Mouse (Mus musculus) layer of hippocampus, postnatal 25 days (tissue): ENCODE measurements around the gene Fbxo22. TPM values are rescaled to one million over a fixed set of nuclear protein-coding genes. Genes with fewer than 3 reads are reported as not detected.
"Not testable (repeated sequence)": the region's sequence is repeated elsewhere in the genome, so short reads cannot be mapped to it uniquely, and the experiment has no call there.

Source experiments
- DNase-seq, 2 experiments: peaks; one replicate each; pipeline ENCODE4 v3.0.0; 2022; ENCODE audit warnings: mixed read lengths in 2 of 2, low spot score in 1 of 2; ENCODE audit errors: extremely low spot score in 1 of 2
- total RNA-seq, 2 experiments: library from RNA; stranded (reverse); gene quantifications; 2 replicates each; pipeline ENCODE4 v1.2.3; 2021

Gene Fbxo22
- 10 to 100 TPM; 32.2 to 37.4 TPM for total RNA-seq

GRCm38 (mm10) chr9:55208790-55209481 lies at the start of gene Fbxo22:
Fbxo22 (plus strand) TSS chr9:55208925.
- peak; percentile 69 to 76 for DNase-seq

DNA sequence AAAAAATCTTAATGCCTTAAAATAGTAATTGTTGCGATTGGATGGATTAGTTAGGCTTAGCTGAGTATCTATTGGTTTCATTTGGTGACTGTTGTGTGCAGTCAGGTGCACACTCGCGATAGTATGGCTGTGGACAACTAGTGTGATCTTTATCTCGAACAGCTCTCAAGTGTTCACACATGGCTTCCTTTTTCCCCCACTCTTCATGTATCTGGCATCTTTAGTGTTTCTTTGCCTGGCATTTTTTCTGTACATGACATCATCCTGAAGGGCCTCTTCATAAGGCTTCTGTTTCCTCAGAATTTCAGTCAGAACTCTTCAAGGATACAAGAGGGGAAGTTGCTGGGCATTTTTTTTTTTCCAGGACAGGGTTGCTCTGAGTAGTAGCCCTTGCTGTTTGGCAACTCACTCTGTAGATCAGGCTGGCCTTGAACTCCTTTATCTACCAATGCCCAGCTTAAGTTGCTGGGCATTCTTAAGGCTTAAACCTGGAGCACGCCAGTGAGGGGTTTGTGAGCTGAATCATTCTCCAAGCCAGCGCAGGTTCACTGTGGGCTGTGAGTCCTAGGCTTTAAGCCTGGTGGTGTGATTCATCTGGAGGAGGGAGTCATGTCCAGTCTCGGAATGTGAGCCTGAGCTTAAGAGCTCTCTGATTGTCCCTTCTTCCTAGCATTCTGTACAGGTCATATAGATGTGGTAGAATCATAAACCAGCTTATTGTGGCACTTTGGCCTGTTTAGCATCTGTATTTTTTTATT lies 37.9 kb upstream of the Fbxo22 start:
- DNase-seq: no peak

GRCm38 (mm10) chr9:55172195-55172685 lies 36.5 kb upstream of the Fbxo22 start:
- no peak for DNase-seq

DNA sequence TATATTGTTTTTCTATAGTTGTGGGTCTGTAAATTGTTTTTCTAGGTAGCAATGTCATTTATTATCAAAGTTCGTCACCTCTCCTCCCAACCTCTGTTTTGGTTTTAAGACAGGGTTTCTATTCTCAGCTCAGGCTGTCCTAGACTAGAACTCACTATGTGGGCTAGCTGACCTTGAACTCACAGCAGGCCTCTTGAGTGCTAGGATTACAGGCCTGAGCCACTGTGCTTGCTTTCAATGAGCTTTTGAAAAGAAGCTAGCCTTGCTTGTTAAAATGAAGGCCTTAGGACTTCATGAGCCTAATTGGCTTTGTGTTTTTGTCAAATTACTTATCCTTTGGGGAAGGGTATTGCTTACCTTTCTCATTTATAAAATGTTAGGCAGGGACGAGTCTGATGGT lies 34.5 kb upstream of the Fbxo22 start:
- DNase-seq: no peak

DNA sequence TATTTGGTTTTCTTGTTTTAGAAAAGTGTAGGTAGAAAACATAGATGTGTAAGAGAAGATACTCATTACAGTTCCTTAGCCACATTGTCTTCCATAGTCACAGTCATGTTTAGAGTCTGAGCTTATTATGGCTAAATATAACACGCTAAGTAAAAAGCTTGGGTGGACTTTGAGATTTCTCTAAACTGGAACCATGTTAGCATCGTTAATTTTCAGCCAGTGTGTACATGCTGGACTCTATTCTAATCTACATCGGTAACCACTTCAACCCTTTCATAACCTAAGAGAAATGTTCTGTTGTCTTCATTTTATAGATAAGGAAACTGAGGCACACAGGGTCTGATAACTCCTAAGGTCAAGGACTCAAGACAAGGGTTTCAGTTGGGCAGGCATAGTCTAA lies 12.8 kb upstream of the Fbxo22 start:
- DNase-seq: no peak

DNA sequence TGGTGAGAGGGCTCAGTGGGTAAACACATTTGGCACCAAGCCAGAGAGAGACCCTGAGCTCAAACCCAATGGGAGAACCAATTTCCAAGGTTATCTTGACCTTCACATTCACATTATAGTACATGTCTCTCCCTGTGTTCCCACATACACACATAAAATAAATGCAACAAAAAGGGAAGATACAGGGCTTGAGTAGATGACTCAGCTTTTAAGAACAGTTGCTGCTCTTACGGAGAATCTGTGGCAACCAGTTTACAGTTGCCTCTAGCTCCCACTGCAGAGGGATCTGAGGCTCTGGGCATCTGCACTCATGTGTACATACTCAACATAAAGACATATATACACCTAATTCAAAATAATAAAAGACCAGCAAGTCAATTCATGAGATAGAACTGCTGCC lies 10.5 kb upstream of the Fbxo22 start:
- DNase-seq: no peak

- no peak for DNase-seq
Measured at GRCm38 (mm10) chr9:55199348-55199747, 9.4 kb upstream of the Fbxo22 start.

GRCm38 (mm10) chr9:55208458-55208789 lies 301 bp upstream of the Fbxo22 start:
- DNase-seq: no peak

GRCm38 (mm10) chr9:55211611-55212010 lies 2.9 kb downstream of the Fbxo22 start:
- no peak for DNase-seq

DNA sequence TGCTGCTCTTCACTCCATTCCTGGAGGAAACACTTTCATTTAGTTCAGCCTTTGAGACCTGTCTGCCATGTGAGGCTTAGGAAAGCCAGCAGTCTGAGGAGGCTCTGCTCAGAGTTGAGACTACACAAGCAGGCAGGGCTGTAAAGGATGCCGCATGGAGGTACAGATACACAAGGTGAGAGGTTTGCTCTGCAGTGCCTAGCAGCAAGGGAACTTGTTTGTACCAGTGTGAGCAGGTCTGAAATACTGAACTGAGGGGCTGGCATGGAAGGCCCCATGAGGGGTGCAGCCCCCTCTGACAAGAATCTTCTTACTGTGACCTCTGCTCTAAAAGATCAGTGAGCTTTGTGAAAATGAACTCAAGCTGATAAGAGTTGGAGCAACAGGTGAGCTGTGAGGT lies 4.7 kb downstream of the Fbxo22 start:
- no peak for DNase-seq

- no peak for DNase-seq
Measured at GRCm38 (mm10) chr9:55215056-55215455, 6.3 kb downstream of the Fbxo22 start.

DNA sequence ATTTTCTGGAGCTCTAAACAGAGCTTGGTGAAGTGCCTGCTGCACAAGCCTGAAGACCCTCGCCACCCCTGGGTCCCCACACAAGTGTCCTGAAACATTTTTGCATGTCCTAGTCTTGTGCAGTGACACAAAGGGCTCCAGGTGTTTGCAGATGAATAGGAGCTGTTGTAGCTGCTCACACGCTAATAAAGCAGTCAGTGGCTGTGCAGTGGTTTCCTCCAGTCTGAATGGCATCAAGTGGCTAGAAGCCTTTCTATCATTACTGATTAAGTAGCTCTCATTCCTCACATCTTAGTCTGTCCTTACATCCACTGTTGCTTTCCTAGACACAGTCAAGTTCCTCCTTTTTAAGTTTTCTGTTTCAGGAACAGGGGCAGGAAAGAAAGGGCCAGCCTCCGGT lies 6.9 kb downstream of the Fbxo22 start:
- DNase-seq: no peak

- DNase-seq: no peak
Measured at GRCm38 (mm10) chr9:55216078-55216477, 7.4 kb downstream of the Fbxo22 start.

GRCm38 (mm10) chr9:55217381-55217780 lies 8.7 kb downstream of the Fbxo22 start:
- DNase-seq: no peak

GRCm38 (mm10) chr9:55225165-55225737 lies 16.5 kb downstream of the Fbxo22 start:
- DNase-seq: no peak

GRCm38 (mm10) chr9:55226251-55226650 lies 17.5 kb downstream of the Fbxo22 start:
- DNase-seq: peak in 1 of 2 experiments; percentile 17

DNA sequence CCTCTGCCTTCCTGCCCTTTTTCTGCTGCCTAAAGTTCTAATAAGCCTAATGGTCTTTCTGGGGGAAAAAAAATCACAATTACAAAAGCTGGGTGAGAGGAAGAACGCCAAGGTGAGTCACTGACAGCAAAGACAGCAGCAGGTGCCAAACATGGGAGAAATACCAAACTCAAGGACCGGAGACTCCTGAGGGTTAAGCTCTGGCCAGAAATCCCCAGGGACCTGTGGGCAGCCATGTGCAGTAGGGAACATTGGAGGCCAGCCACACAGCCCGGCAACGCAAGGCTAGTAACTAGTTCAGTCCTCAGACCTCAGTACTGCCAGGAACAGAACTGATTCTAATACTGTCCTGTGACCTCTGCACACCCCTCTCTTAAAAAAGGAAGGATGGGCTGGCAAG lies 19.4 kb downstream of the Fbxo22 start:
- no peak for DNase-seq

GRCm38 (mm10) chr9:55229010-55229409 lies 20.3 kb downstream of the Fbxo22 start:
- no peak for DNase-seq

GRCm38 (mm10) chr9:55231544-55231943 lies 22.8 kb downstream of the Fbxo22 start:
- no peak for DNase-seq

GRCm38 (mm10) chr9:55232110-55232509 lies 23.4 kb downstream of the Fbxo22 start:
- no peak for DNase-seq

DNA sequence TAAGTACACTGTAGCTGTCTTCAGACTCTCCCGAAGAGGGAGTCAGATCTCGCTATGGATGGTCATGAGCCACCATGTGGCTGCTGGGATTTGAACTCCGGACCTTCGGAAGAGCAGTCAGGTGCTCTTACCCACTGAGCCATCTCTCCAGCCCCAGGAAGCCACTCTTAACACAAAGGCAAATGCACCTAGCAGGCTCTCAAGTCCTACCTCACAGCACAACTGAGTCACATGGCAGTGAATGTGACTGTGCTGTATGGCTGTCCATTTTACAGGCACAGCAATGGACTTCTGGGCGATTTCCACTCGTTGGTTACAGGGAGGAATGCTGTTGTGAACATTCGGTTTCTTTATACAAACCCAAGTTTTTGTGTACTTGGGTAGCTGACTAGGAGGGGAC lies 23.9 kb downstream of the Fbxo22 start:
- DNase-seq: no peak

DNA sequence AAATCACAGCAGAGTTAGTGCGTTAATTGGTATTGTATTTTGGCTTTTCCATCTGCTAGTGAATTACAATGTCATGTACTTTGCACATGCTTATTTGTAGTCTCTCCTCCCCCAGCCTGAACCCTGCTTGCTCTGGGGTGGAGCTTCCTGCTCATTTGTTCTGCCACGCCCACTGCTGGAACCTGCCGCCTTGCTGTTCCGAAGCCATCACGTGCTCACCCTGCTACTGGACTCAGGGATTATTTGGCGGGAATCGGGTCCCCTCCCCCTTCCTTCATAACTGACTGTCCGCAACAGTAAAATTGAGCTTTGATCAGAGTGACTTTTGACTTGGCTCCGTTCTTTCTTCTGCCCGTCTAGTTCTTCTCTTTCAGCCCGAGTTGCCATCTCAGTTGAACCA lies 24.4 kb downstream of the Fbxo22 start:
- not testable (repeated sequence) for DNase-seq
